In genomic region chr5:65863349-65863749, GRCm38 (mm10) we compare ENCODE assay signal across 8 mouse cellular contexts. TPM values are rescaled to one million over a fixed set of nuclear protein-coding genes. Genes with fewer than 3 reads are reported as not detected.
DNase-seq lines count a peak whose midpoint lies in the region; TF ChIP-seq lines count a peak whose summit lies in the region.

No protein-coding gene starts in this region.

- H3K36me3 ChIP-seq in thymus, adult 2 months (ENCODE audit: control insufficient read depth, insufficient read depth, low read length) = peaks cover 8% of the 10 kb centered on the region; the same call in 1 of the 2 replicates

- DNase-seq in right cerebral cortex, postnatal 10 days (ENCODE audit: low spot score in 2 of 2) = peak; percentile 36 to 37
- DNase-seq in right cerebral cortex, adult 18-20 months = no peak
- DNase-seq in heart, adult 9 months (ENCODE audit: low spot score in 2 of 2) = peak; percentile 44 to 51
- DNase-seq in lung, postnatal 14 days = peak; percentile 50
- DNase-seq in thymus, adult 2 months = peak; percentile 90
- no peak for DNase-seq in cerebellum, adult 2 months
- no peak for DNase-seq in frontal cortex, adult 2 months (ENCODE audit: extremely low spot score in 1 of 2, low spot score in 1 of 2)
- no peak for DNase-seq in adrenal gland, postnatal 4 days (ENCODE audit: low spot score in 2 of 2)

- peaks cover 17% of the 10 kb centered on the region for H3K4me1 ChIP-seq in thymus, adult 2 months (replicated peaks; ENCODE audit: control insufficient read depth, insufficient read depth, low read length)
- no peaks in the 10 kb centered on the region for H3K4me1 ChIP-seq in cerebellum, adult 2 months (ENCODE audit: control insufficient read depth, insufficient read depth, low read length)

- TF ChIP-seq CTCF in thymus, adult 2 months (IDR thresholded peaks at IDR 0.05; ENCODE audit: borderline replicate concordance, control insufficient read depth, extremely low read depth, insufficient read depth, low read length, poor library complexity) = peak; percentile 38; the same call in 1 of the 2 replicates
- TF ChIP-seq CTCF in cerebellum, adult 2 months (IDR thresholded peaks at IDR 0.05; ENCODE audit: borderline replicate concordance, insufficient read depth, low read depth, low read length) = no peak

- H3K27ac ChIP-seq in thymus, adult 2 months (ENCODE audit: control insufficient read depth, insufficient read depth, low read length) = peak overlapping the region; percentile 99
- no peak overlapping the region for H3K27ac ChIP-seq in cerebellum, adult 2 months (ENCODE audit: insufficient read depth, low read length)

- H3K27me3 ChIP-seq in thymus, adult 2 months (ENCODE audit: control insufficient read depth, insufficient read depth, low read length) = no peaks in the 10 kb centered on the region
- H3K27me3 ChIP-seq in cerebellum, adult 2 months (ENCODE audit: control insufficient read depth, insufficient read depth, low read length) = no peaks in the 10 kb centered on the region

- H3K4me3 ChIP-seq in thymus, adult 2 months (ENCODE audit: control insufficient read depth, insufficient read depth, low read length) = peak overlapping the region; percentile 95
- no peak overlapping the region for H3K4me3 ChIP-seq in cerebellum, adult 2 months (replicated peaks; ENCODE audit: insufficient read depth, low read depth, low read length)

- 5% methylated on average over 12 of the region's 12 CpGs for WGBS in thymus, adult 2 months
- WGBS in cerebellum, adult 2 months = 85% methylated on average over 12 of the region's 12 CpGs

- TF ChIP-seq POLR2A in thymus, adult 2 months (IDR thresholded peaks at IDR 0.05; ENCODE audit: control insufficient read depth, extremely low read depth, insufficient read depth, low read length, poor library complexity) = peak; percentile 88
- TF ChIP-seq POLR2A in cerebellum, adult 2 months (IDR thresholded peaks at IDR 0.05; ENCODE audit: borderline replicate concordance, insufficient read depth, low read length) = no peak

RNA-seq across cellular contexts. Expression of gene Rhoh, which starts 2.3 kb away (rescaled TPM):
- polyA plus RNA-seq in thymus, adult 2 months (2012; rRNA removed) = 132 and 135 TPM in 2 replicates
- polyA plus RNA-seq in cerebellum, adult 2 months (2012; rRNA removed) = 0.16 TPM in 2 replicates
- polyA plus RNA-seq in frontal cortex, adult 2 months (2012; rRNA removed) = 0.67 and 1.1 TPM in 2 replicates
- total RNA-seq in adrenal gland, postnatal 4 days (2021) = under 1 TPM; 0.59 to 0.76 TPM

Comparison
In these comparisons a context has a peak if more than half of its experiments do, and no peak if none do; other contexts are left out.
1. DNase-seq: peak in right cerebral cortex, postnatal 10 days (2 of 2), heart, adult 9 months (2 of 2), lung, postnatal 14 days (single experiment) and thymus, adult 2 months (single experiment); none in right cerebral cortex, adult 18-20 months (single experiment), cerebellum, adult 2 months (0 of 2), frontal cortex, adult 2 months (0 of 2) and adrenal gland, postnatal 4 days (0 of 2).
2. RNA of gene Rhoh, which starts 2.3 kb away (polyA plus RNA-seq): 132 to 135 TPM in thymus, adult 2 months; 0.67 to 1.1 TPM in frontal cortex, adult 2 months and 0.16 TPM in cerebellum, adult 2 months; every median in the first group is over 10 times any median in the second.